Mouse (Mus musculus) left cerebral cortex, postnatal 36 days (tissue): Measurements from ENCODE around the gene Ophn1. TPM values are rescaled to one million over a fixed set of nuclear protein-coding genes. Genes with fewer than 3 reads are reported as not detected.
A peak's percentile ranks its signal among the peaks of the same experiment; 100 is the strongest.

Experiments used
- DNase-seq, 2 experiments: peaks; one replicate each; pipeline ENCODE4 v3.0.0; 2021 to 2022; ENCODE audit warnings: low spot score in 2 of 2, mixed read lengths in 1 of 2
- intact Hi-C: fragments of 180-260 bp; cut with DNase I; formaldehyde crosslinking; loops from one replicate; pipeline ENCODE4 v1.15.1; 2025
- total RNA-seq, 2 experiments: library from RNA; stranded (reverse); gene quantifications; 2 replicates each; pipeline ENCODE4 v1.2.3; 2021

The Ophn1 gene
- total RNA-seq, 2 experiments from 2014 or later: 31.2 to 43.2 TPM

- no peak for DNase-seq
- intact Hi-C loops: no loop called here
Measured at GRCm38 (mm10) chrX:98850869-98851268, 40.0 kb downstream of the Ophn1 start.

- DNase-seq: no peak
- intact Hi-C loops: no loop called here
Measured at GRCm38 (mm10) chrX:98841606-98842005, 49.2 kb downstream of the Ophn1 start.

GRCm38 (mm10) chrX:98835989-98836388 lies 54.8 kb downstream of the Ophn1 start:
- intact Hi-C loops: no loop called here
- DNase-seq: no peak

- DNase-seq: no peak
- intact Hi-C loops: no loop called here
Measured at GRCm38 (mm10) chrX:98803813-98804212, 87.0 kb downstream of the Ophn1 start.

GRCm38 (mm10) chrX:98774247-98774950 lies 116.4 kb downstream of the Ophn1 start:
- intact Hi-C loops: no loop called here
- DNase-seq: no peak

- intact Hi-C loops: no loop called here
- DNase-seq: peak in 1 of 2 experiments; percentile 3
Measured at GRCm38 (mm10) chrX:98755089-98755488, 135.7 kb downstream of the Ophn1 start.

GRCm38 (mm10) chrX:98751279-98751817 lies 139.5 kb downstream of the Ophn1 start:
- intact Hi-C loops: no loop called here

GRCm38 (mm10) chrX:98736758-98737157 lies 154.1 kb downstream of the Ophn1 start:
- intact Hi-C loops: no loop called here
- DNase-seq: no peak

More at GRCm38 (mm10) chrX:98751279-98751817, 139.5 kb downstream of the Ophn1 start:
- no peak for DNase-seq

- intact Hi-C loops: no loop called here
- DNase-seq: no peak
Measured at GRCm38 (mm10) chrX:98722991-98723390, 167.8 kb downstream of the Ophn1 start.

GRCm38 (mm10) chrX:98707766-98708165 lies 183.1 kb downstream of the Ophn1 start:
- intact Hi-C loops: no loop called here
- peak; percentile 7 to 8 for DNase-seq

- DNase-seq: peak; percentile 24 to 38
- intact Hi-C loops: loop anchor here (1.0 kb wide), 1 partner anchor 218 kb away; no protein-coding TSS in a partner anchor
Measured at GRCm38 (mm10) chrX:98701635-98702034, 189.2 kb downstream of the Ophn1 start.

GRCm38 (mm10) chrX:98682603-98683002 lies 208.2 kb downstream of the Ophn1 start:
- no peak for DNase-seq
- intact Hi-C loops: no loop called here

- intact Hi-C loops: no loop called here
- DNase-seq: no peak
Measured at GRCm38 (mm10) chrX:98681281-98681680, 209.5 kb downstream of the Ophn1 start.

- intact Hi-C loops: no loop called here
- no peak for DNase-seq
Measured at GRCm38 (mm10) chrX:98670988-98671387, 219.8 kb downstream of the Ophn1 start.

- intact Hi-C loops: no loop called here
- no peak for DNase-seq
Measured at GRCm38 (mm10) chrX:98651431-98651830, 239.4 kb downstream of the Ophn1 start.

- intact Hi-C loops: no loop called here
- DNase-seq: no peak
Measured at GRCm38 (mm10) chrX:98628666-98629404, 262.0 kb downstream of the Ophn1 start.

GRCm38 (mm10) chrX:98618865-98619264 lies 272.0 kb downstream of the Ophn1 start:
- DNase-seq: peak in 1 of 2 experiments; percentile 13
- intact Hi-C loops: loop anchor here (5.0 kb wide), 2 partner anchors 1187 to 1717 kb away; no protein-coding TSS in a partner anchor

- intact Hi-C loops: loop anchor here (5.0 kb wide), 2 partner anchors 1185 to 1715 kb away; no protein-coding TSS in a partner anchor
- DNase-seq: no peak
Measured at GRCm38 (mm10) chrX:98617426-98617825, 273.4 kb downstream of the Ophn1 start.

- no peak for DNase-seq
- intact Hi-C loops: no loop called here
Measured at GRCm38 (mm10) chrX:98574201-98574600, 316.6 kb downstream of the Ophn1 start.

GRCm38 (mm10) chrX:98546458-98546857 lies 344.4 kb downstream of the Ophn1 start:
- intact Hi-C loops: no loop called here
- DNase-seq: no peak
